ENCODE assay signal across 17 mouse cellular contexts in the genomic region with DNA sequence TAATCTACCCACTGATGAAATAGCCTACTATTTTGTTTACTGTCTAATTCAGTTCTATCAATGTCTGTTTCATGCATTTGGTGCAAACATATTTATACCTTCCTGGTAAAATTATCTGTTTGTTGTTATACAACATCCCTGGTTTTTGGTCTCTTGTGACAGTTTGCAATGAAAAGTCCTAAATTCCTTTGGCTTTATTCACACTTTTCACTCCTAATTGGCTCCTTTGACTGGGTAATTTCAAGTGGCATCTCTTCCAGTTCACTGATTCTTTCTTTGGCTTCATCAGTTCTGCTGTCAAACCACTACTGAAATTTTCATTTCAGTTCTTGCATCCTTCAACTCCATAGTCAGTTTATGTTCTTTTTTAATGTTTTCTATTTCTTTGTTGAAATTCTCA.
"Had no signal": no experiment of that assay in that cellular context is flagged by ENCODE, and none has a peak within 500 bp of the region (broad histone marks: within the 10 kb centered on the region; RNA-seq: fewer than 3 reads in every experiment).

No protein-coding gene starts in this region.

- ATAC-seq: hindbrain, postnatal 0 days; intestine, embryonic 16.5 days; liver, embryonic 12.5 days had no signal

- DNase-seq: gastrocnemius, postnatal 14 days; gastrocnemius, postnatal 36 days; heart, adult 11 months; heart, adult 2 months; heart, postnatal 14 days; heart, postnatal 36 days; kidney, adult 11 months; kidney, adult 2 months; kidney, adult 9 months; kidney, postnatal 14 days; kidney, postnatal 36 days; layer of hippocampus, adult 9-11 months; layer of hippocampus, postnatal 36 days; left cerebral cortex, postnatal 4 days had no signal
